Mouse (Mus musculus) erythroid progenitor cell, adult 5-6 weeks (primary cell): ENCODE measurements around the gene St14. TPM values are rescaled to one million over a fixed set of nuclear protein-coding genes. Genes with fewer than 3 reads are reported as not detected.
"Not testable (repeated sequence)": the region's sequence is repeated elsewhere in the genome, so short reads cannot be mapped to it uniquely, and the experiment has no call there.

Source experiments
- ATAC-seq: replicated peaks from 2 replicates; pipeline ENCODE4 v1.8.0; 2016; ENCODE audit warnings: moderate number of reproducible peaks, mild to moderate bottlenecking, moderate TSS enrichment, inconsistent platforms; ENCODE audit not compliant: poor library complexity, low FRiP score, severe bottlenecking
- total RNA-seq, 2 experiments: library from RNA; stranded (forward) in 1 of 2; stranded (reverse) in 1 of 2; fragments of 150-400 nt in 1 of 2; fragments of 186-747, 209-891 nt in 1 of 2; gene quantifications; 2 replicates each; pipeline versions ENCODE4 v1.2.3 to v1.2.4; 2015 to 2017; ENCODE audit warnings: low replicate concordance in 2 of 2

Gene St14
- total RNA-seq, 2 experiments from 2014 or later, result not detected

- ATAC-seq, result no peak
Measured at GRCm38 (mm10) chr9:31088883-31089282, 42.8 kb downstream of the St14 start.

- ATAC-seq, result no peak
Measured at GRCm38 (mm10) chr9:31088116-31088515, 43.5 kb downstream of the St14 start.

GRCm38 (mm10) chr9:31087466-31087865 lies 44.2 kb downstream of the St14 start:
- no peak for ATAC-seq

- ATAC-seq, result no peak
Measured at GRCm38 (mm10) chr9:31086754-31087145, 44.9 kb downstream of the St14 start.

- ATAC-seq, result no peak
Measured at GRCm38 (mm10) chr9:31086085-31086753, 45.4 kb downstream of the St14 start.

GRCm38 (mm10) chr9:31085556-31085955 lies 46.1 kb downstream of the St14 start:
- no peak for ATAC-seq

- no peak for ATAC-seq
Measured at GRCm38 (mm10) chr9:31082771-31083170, 48.9 kb downstream of the St14 start.

GRCm38 (mm10) chr9:31082054-31082666 lies 49.5 kb downstream of the St14 start:
- peak; percentile 77 for ATAC-seq

GRCm38 (mm10) chr9:31080726-31081125 lies 50.9 kb downstream of the St14 start:
- ATAC-seq, result no peak

- ATAC-seq, result no peak
Measured at GRCm38 (mm10) chr9:31074836-31075235, 56.8 kb downstream of the St14 start.

- no peak for ATAC-seq
Measured at GRCm38 (mm10) chr9:31073797-31074196, 57.9 kb downstream of the St14 start.

- ATAC-seq, result no peak
Measured at GRCm38 (mm10) chr9:31072256-31072655, 59.4 kb downstream of the St14 start.

GRCm38 (mm10) chr9:31070706-31071105 lies 60.9 kb downstream of the St14 start:
- no peak for ATAC-seq

- no peak for ATAC-seq
Measured at GRCm38 (mm10) chr9:31058723-31059122, 72.9 kb downstream of the St14 start.

- not testable (repeated sequence) for ATAC-seq
Measured at GRCm38 (mm10) chr9:31051509-31051908, 80.1 kb downstream of the St14 start.

- ATAC-seq, result no peak
Measured at GRCm38 (mm10) chr9:31050208-31050607, 81.4 kb downstream of the St14 start.

Other genes starting within 250 kb of the St14 start
- gene Adamts15, start 209.4 kb downstream of the St14 start, total RNA-seq (2015; ENCODE audit: low replicate concordance), result not detected in 2 replicates
- gene Adamts15, start 209.4 kb downstream of the St14 start, total RNA-seq (2017; ENCODE audit: low replicate concordance), result 0.13 TPM in 1 of 2 replicates, not detected in the other
- not detected in 2 replicates for gene Adamts8, start 189.3 kb downstream of the St14 start, total RNA-seq (2015; ENCODE audit: low replicate concordance)
- gene Adamts8, start 189.3 kb downstream of the St14 start, total RNA-seq (2017; ENCODE audit: low replicate concordance), result not detected in 2 replicates
- 29.9 and 36.5 TPM in 2 replicates for gene Zbtb44, start 101.2 kb downstream of the St14 start, total RNA-seq (2015; ENCODE audit: low replicate concordance)
- 18.5 and 35.1 TPM in 2 replicates for gene Zbtb44, start 101.2 kb downstream of the St14 start, total RNA-seq (2017; ENCODE audit: low replicate concordance)
- 268 and 297 TPM in 2 replicates for gene Aplp2, start 80.0 kb upstream of the St14 start, total RNA-seq (2015; ENCODE audit: low replicate concordance)
- 307 and 428 TPM in 2 replicates for gene Aplp2, start 80.0 kb upstream of the St14 start, total RNA-seq (2017; ENCODE audit: low replicate concordance)
- gene Prdm10, start 148.7 kb upstream of the St14 start, total RNA-seq (2015; ENCODE audit: low replicate concordance), result 25.6 and 25.9 TPM in 2 replicates
- 30.8 and 32.2 TPM in 2 replicates for gene Prdm10, start 148.7 kb upstream of the St14 start, total RNA-seq (2017; ENCODE audit: low replicate concordance)